ENCODE assay signal across 27 mouse cellular contexts in genomic region chr9:115454771-115455170, GRCm38 (mm10).
DNase-seq lines count a peak whose midpoint lies in the region; ATAC-seq and TF ChIP-seq lines count a peak whose summit lies in the region.
"Had no signal": no experiment of that assay in that cellular context is flagged by ENCODE, and none has a peak within 500 bp of the region (broad histone marks: within the 10 kb centered on the region; RNA-seq: fewer than 3 reads in every experiment).

No protein-coding gene starts in this region.

- H3K27me3 ChIP-seq in E14TG2a.4 (ENCODE audit: insufficient read depth, low read length): peaks cover 4% of the 10 kb centered on the region; the same call in 1 of the 2 replicates
- H3K27me3 ChIP-seq in liver, embryonic 11.5 days (replicated peaks; ENCODE audit: control insufficient read depth, insufficient read depth, low read length): no peaks in the 10 kb centered on the region
- H3K27me3 ChIP-seq in liver, embryonic 16.5 days (ENCODE audit: control insufficient read depth, insufficient read depth, low read depth, low read length): no peaks in the 10 kb centered on the region
- H3K27me3 ChIP-seq: embryonic facial prominence, embryonic 15.5 days; forebrain, embryonic 13.5 days; limb, embryonic 12.5 days had no signal

- WGBS in liver, embryonic 11.5 days: 88% methylated on average over 7 of the region's 7 CpGs
- WGBS in liver, embryonic 16.5 days (ENCODE audit: insufficient replicate concordance): 69% methylated on average over 7 of the region's 7 CpGs

- H3K4me1 ChIP-seq in E14TG2a.4 (replicated peaks; ENCODE audit: low read depth, low read length): peaks cover 55% of the 10 kb centered on the region
- 0 out of 2 replicates have a peak, but pooled peaks cover 2% of the 10 kb centered on the region for H3K4me1 ChIP-seq in liver, embryonic 11.5 days (replicated peaks; ENCODE audit: control insufficient read depth, insufficient read depth, low read length)
- no peaks in the 10 kb centered on the region for H3K4me1 ChIP-seq in liver, embryonic 16.5 days (ENCODE audit: control insufficient read depth, low read depth, low read length)
- H3K4me1 ChIP-seq: embryonic facial prominence, embryonic 15.5 days; forebrain, embryonic 13.5 days had no signal

- H3K4me3 ChIP-seq in E14TG2a.4 (replicated peaks; ENCODE audit: low read length): 0 out of 2 replicates have a peak overlapping the region, but pooled peaks have one; percentile 10
- H3K4me3 ChIP-seq in liver, embryonic 11.5 days (ENCODE audit: low read depth, low read length): no peak overlapping the region
- H3K4me3 ChIP-seq in liver, embryonic 16.5 days (ENCODE audit: low read depth, low read length): no peak overlapping the region
- H3K4me3 ChIP-seq: embryonic facial prominence, embryonic 15.5 days; forebrain, embryonic 13.5 days; heart, embryonic 13.5 days; limb, embryonic 12.5 days had no signal

- H3K36me3 ChIP-seq in E14TG2a.4 (ENCODE audit: insufficient read depth, low read length): no peaks in the 10 kb centered on the region
- no peaks in the 10 kb centered on the region for H3K36me3 ChIP-seq in liver, embryonic 11.5 days (ENCODE audit: control insufficient read depth, insufficient read depth, low read length)
- H3K36me3 ChIP-seq in liver, embryonic 16.5 days (ENCODE audit: control insufficient read depth, insufficient read depth): no peaks in the 10 kb centered on the region
- H3K36me3 ChIP-seq: embryonic facial prominence, embryonic 15.5 days; heart, embryonic 13.5 days; limb, embryonic 12.5 days had no signal

- intact Hi-C loops in left cerebral cortex, postnatal 10 days (cut with DNase I): no loop called here

- H3K27ac ChIP-seq in liver, embryonic 11.5 days (ENCODE audit: low read depth, low read length): no peak overlapping the region
- H3K27ac ChIP-seq in liver, embryonic 16.5 days (ENCODE audit: low read length): peak overlapping the region; percentile 57; the same call in 1 of the 2 replicates
- H3K27ac ChIP-seq: embryonic facial prominence, embryonic 15.5 days; forebrain, embryonic 13.5 days; heart, embryonic 13.5 days; kidney, postnatal 0 days; limb, embryonic 12.5 days; macrophage had no signal

- ATAC-seq in liver, embryonic 11.5 days (replicated peaks; ENCODE audit: low FRiP score): 0 out of 2 replicates have a peak, but pooled peaks have one; percentile 43
- peak; percentile 84 for ATAC-seq in liver, embryonic 16.5 days (ENCODE audit: low read depth)
- no peak for ATAC-seq in cerebellum, adult (ENCODE audit: insufficient number of reproducible peaks, low FRiP score, low TSS enrichment)
- ATAC-seq: activated CD4-positive, CD25-positive, alpha-beta regulatory T cell, adult 4 months; forebrain, embryonic 13.5 days; hindbrain, embryonic 16.5 days had no signal

- peaks cover 14% of the 10 kb centered on the region for H3K9me3 ChIP-seq in E14TG2a.4 (ENCODE audit: low read length)
- no peaks in the 10 kb centered on the region for H3K9me3 ChIP-seq in liver, embryonic 11.5 days (ENCODE audit: control insufficient read depth, low read length)
- no peaks in the 10 kb centered on the region for H3K9me3 ChIP-seq in liver, embryonic 16.5 days (replicated peaks; ENCODE audit: control insufficient read depth, low read length)
- H3K9me3 ChIP-seq: embryonic facial prominence, embryonic 15.5 days; forebrain, embryonic 13.5 days; heart, embryonic 13.5 days; limb, embryonic 12.5 days had no signal

- H3K4me2 ChIP-seq in liver, embryonic 11.5 days: no peak overlapping the region
- H3K4me2 ChIP-seq in liver, embryonic 16.5 days (ENCODE audit: low read depth, low read length): no peak overlapping the region
- H3K4me2 ChIP-seq: embryonic facial prominence, embryonic 15.5 days; forebrain, embryonic 13.5 days; heart, embryonic 13.5 days; limb, embryonic 12.5 days had no signal

- peak; percentile 21 for DNase-seq in adrenal gland, postnatal 10 days
- no peak for DNase-seq in adrenal gland, adult 2 months
- no peak for DNase-seq in liver, embryonic 11.5 days (ENCODE audit: low spot score)
- no peak for DNase-seq in T-cell, adult 2 months (ENCODE audit: low spot score)
- no peak for DNase-seq in left cerebral cortex, postnatal 10 days (ENCODE audit: extremely low spot score in 1 of 2, low spot score in 2 of 2)
- DNase-seq: adrenal gland, postnatal 25 days; cerebellum, adult 2 months; cerebellum, postnatal 14 days; gastrocnemius, postnatal 10 days; heart, postnatal 10 days; kidney, adult 2 months; kidney, postnatal 4 days; layer of hippocampus, postnatal 36 days; lung, adult 2 months; lung, postnatal 10 days; midbrain, embryonic 14.5 days had no signal

- TF ChIP-seq CTCF in E14TG2a.4 (conservative IDR thresholded peaks at IDR 0.05; ENCODE audit: low read length): no peak

- no peak overlapping the region for H3K9ac ChIP-seq in liver, embryonic 11.5 days (ENCODE audit: low read depth, low read length)
- H3K9ac ChIP-seq in liver, embryonic 16.5 days (ENCODE audit: low read depth, low read length): no peak overlapping the region
- H3K9ac ChIP-seq: embryonic facial prominence, embryonic 15.5 days; forebrain, embryonic 13.5 days; heart, embryonic 13.5 days; limb, embryonic 12.5 days had no signal
